Mouse (Mus musculus) forebrain, embryonic 12.5 days (tissue): ENCODE measurements around the gene Cacng6. TPM values are rescaled to one million over a fixed set of nuclear protein-coding genes. Genes with fewer than 3 reads are reported as not detected.
"Not testable (repeated sequence)": the region's sequence is repeated elsewhere in the genome, so short reads cannot be mapped to it uniquely, and the experiment has no call there.

Experiments
- ATAC-seq: fragments of 200-750 bp; cut with Nextera tagmentation; 2 replicates; pipeline ENCODE4 v1.8.0; 2017; ENCODE audit warnings: moderate TSS enrichment; ENCODE audit not compliant: low FRiP score
- H3K27ac ChIP-seq: fragments of 300-500 bp; sonication (generic); 2 replicates; pipeline ENCODE4 v1.5.1; 2016; ENCODE audit warnings: mild to moderate bottlenecking
- H3K27me3 ChIP-seq: fragments of 300-500 bp; sonication (generic); 2 replicates; pipeline ENCODE4 v1.6.1; 2016; ENCODE audit warnings: mild to moderate bottlenecking
- H3K36me3 ChIP-seq: fragments of 300-500 bp; sonication (generic); replicated peaks from 2 replicates; pipeline ENCODE4 v1.6.1; 2016; ENCODE audit warnings: mild to moderate bottlenecking
- H3K4me1 ChIP-seq: fragments of 300-500 bp; sonication (generic); 2 replicates; pipeline ENCODE4 v1.6.1; 2016
- H3K4me2 ChIP-seq: fragments of 300-500 bp; sonication (generic); 2 replicates; pipeline ENCODE4 v1.6.1; 2016; ENCODE audit warnings: mild to moderate bottlenecking, moderate library complexity
- H3K4me3 ChIP-seq: fragments of 300-500 bp; sonication (generic); replicated peaks from 2 replicates; pipeline ENCODE4 v1.5.1; 2016; ENCODE audit warnings: mild to moderate bottlenecking
- H3K9ac ChIP-seq: fragments of 300-500 bp; sonication (generic); 2 replicates; pipeline ENCODE4 v1.6.1; 2016; ENCODE audit warnings: mild to moderate bottlenecking
- H3K9me3 ChIP-seq: fragments of 300-500 bp; sonication (generic); 2 replicates; pipeline ENCODE4 v1.6.1; 2016
- WGBS: fragments of 180-500 bp; shearing (Covaris S2); methylation state at CpG from one replicate; pipeline ENCODE4 v1.1.7; 2016; 5-methylcytosine and 5-hydroxymethylcytosine counted together
- polyA plus RNA-seq: library from polyadenylated mRNA; unstranded; fragments of >200 nt; fragmentation: Nextera tagmentation; extraction: Ambion mirVana; gene quantifications from 2 replicates; pipeline ENCODE4 v1.2.1, GENCODE M21; 2016

The Cacng6 gene
- polyA plus RNA-seq, 1 experiment from 2014 or later = 0.22 TPM

DNA sequence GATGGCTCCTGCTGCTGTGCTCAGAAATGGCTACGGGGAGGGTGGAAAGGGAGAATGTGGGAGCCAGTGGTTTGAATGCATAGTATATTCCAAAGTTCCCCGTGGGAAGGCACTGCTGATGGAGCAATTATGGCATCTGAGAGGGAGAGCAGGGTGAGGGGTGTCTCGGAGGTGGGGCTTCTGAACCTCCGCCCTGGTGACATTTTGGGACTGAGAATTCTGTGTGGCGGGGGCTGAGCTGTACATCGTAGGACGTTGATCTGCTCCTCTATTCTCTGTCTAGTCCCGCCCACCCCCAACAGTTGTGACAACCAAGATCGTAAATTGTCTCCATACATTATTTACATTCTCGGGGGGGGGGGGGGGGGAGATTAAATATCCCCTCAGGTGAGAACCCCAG, 26.6 kb upstream of the Cacng6 start:
- Histone ChIP-seq H3K27ac (no peak overlapping the region; the same call in 1 of the 2 replicates), H3K4me2 (peak overlapping the region; percentile 10; the same call in 1 of the 2 replicates), H3K9ac (no peak overlapping the region), H3K4me3 (no peak overlapping the region), H3K27me3 (no peaks in the 10 kb centered on the region), H3K9me3 (no peaks in the 10 kb centered on the region), H3K36me3 (peaks cover 17% of the 10 kb centered on the region), H3K4me1 (peaks cover 14% of the 10 kb centered on the region)
- WGBS = 57% methylated on average over 9 of the region's 10 CpGs
- ATAC-seq = peak; percentile 42; the same call in 1 of the 2 replicates

DNA sequence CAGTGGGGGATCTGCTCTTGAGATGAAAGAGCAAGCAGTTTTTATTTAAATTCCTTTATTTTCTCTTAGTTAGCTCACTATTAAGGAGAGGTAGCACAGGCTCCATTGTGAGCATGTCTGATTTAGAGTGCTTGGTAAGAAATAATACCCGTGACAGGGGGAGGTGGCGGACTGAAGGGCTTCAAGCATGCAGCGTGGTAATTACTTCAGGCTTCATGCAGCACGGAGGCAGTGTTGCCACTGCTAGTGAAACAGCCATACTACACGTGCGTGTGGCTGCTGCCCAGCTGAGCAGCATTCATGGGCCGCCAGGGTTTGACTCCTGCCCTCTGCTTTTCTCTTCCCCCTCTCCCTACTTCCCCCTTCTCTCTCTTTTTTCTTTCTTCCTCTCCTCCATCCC, 26.2 kb upstream of the Cacng6 start:
- peak; percentile 66 for ATAC-seq
- H3K36me3 ChIP-seq = peaks cover 17% of the 10 kb centered on the region
- no peak overlapping the region; the same call in 1 of the 2 replicates for H3K27ac ChIP-seq
- peak overlapping the region; percentile 10; the same call in 1 of the 2 replicates for H3K4me2 ChIP-seq
- WGBS = 17% methylated on average over 7 of the region's 7 CpGs
- no peak overlapping the region for H3K4me3 ChIP-seq
- no peak overlapping the region; the same call in 1 of the 2 replicates for H3K9ac ChIP-seq
- H3K9me3 ChIP-seq = no peaks in the 10 kb centered on the region
- peaks cover 12% of the 10 kb centered on the region for H3K4me1 ChIP-seq
- no peaks in the 10 kb centered on the region for H3K27me3 ChIP-seq

DNA sequence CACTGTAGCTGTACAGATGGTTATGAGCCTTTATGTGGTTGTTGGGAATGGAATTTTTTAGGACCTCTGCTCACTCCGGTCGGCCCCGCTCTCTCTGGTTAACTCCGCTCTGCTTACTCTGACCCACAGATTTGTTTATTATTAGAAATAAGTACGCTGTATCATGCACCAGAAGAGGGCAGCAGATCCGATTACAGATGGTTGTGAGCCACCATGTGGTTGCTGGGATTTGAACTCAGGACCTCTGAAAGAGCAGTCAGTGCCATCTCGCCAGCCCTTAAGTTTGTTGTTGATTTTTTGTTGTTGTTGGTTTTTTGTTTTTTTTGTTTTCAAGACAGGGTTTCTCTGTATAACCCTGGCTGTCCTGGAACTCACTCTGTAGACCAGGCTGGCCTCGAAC, 25.6 kb upstream of the Cacng6 start:
- WGBS = 94% methylated on average over 8 of the region's 8 CpGs
- H3K27ac ChIP-seq, H3K4me3 ChIP-seq, ATAC-seq, H3K4me2 ChIP-seq, H3K9ac ChIP-seq, H3K9me3 ChIP-seq, H3K27me3 ChIP-seq: not testable (repeated sequence)
- Histone ChIP-seq H3K4me1 (peaks cover 12% of the 10 kb centered on the region), H3K36me3 (peaks cover 17% of the 10 kb centered on the region)

DNA sequence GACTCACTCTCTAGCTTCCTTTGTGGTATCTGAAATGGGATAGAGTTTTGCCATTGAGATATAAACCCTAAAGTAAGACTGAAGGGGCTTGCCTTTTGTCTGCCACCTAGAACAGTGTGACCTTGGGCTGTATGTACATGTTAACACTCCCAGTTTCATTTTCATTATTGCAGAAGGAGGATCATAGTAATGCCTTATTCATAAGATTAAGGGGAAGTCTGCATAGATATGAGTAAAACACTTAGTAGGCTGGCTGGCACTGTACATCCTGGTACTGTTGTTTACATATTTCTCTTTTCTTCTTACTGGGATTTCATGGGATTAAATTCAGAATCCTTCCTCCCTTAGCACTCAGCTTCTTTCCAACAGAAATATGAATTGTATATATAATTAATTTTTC, 24.1 kb upstream of the Cacng6 start:
- no peak for ATAC-seq
- Histone ChIP-seq H3K4me2 (no peak overlapping the region), H3K36me3 (peaks cover 14% of the 10 kb centered on the region; the same call in 1 of the 2 replicates), H3K4me3 (no peak overlapping the region), H3K4me1 (peaks cover 12% of the 10 kb centered on the region), H3K27ac (no peak overlapping the region), H3K27me3 (no peaks in the 10 kb centered on the region), H3K9ac (no peak overlapping the region), H3K9me3 (no peaks in the 10 kb centered on the region)

GRCm38 (mm10) chr7:3409729-3410520, 14.1 kb upstream of the Cacng6 start:
- H3K4me2 ChIP-seq = no peak overlapping the region
- WGBS = 71% methylated on average over 11 of the region's 11 CpGs
- peaks cover 28% of the 10 kb centered on the region for H3K27me3 ChIP-seq
- H3K9me3 ChIP-seq = no peaks in the 10 kb centered on the region
- H3K36me3 ChIP-seq = no peaks in the 10 kb centered on the region
- peaks cover 18% of the 10 kb centered on the region for H3K4me1 ChIP-seq
- H3K9ac ChIP-seq = no peak overlapping the region
- no peak for ATAC-seq
- no peak overlapping the region for H3K4me3 ChIP-seq
- no peak overlapping the region for H3K27ac ChIP-seq

GRCm38 (mm10) chr7:3411160-3411941, 12.6 kb upstream of the Cacng6 start:
- Histone ChIP-seq H3K27ac (peak overlapping the region; percentile 26; the same call in 1 of the 2 replicates), H3K27me3 (peaks cover 38% of the 10 kb centered on the region), H3K4me1 (peaks cover 24% of the 10 kb centered on the region), H3K9ac (peak overlapping the region; percentile 50), H3K36me3 (no peaks in the 10 kb centered on the region), H3K9me3 (no peaks in the 10 kb centered on the region), H3K4me2 (peak overlapping the region; percentile 79), H3K4me3 (peak overlapping the region; percentile 45)
- WGBS = under 1% methylated on average over 33 of the region's 33 CpGs
- ATAC-seq = peak; percentile 94

- peaks cover 45% of the 10 kb centered on the region for H3K27me3 ChIP-seq
- no peak overlapping the region for H3K27ac ChIP-seq
- H3K4me1 ChIP-seq = peaks cover 24% of the 10 kb centered on the region
- under 1% methylated on average over 20 of the region's 20 CpGs for WGBS
- ATAC-seq = no peak
- peak overlapping the region; percentile 79 for H3K4me2 ChIP-seq
- H3K36me3 ChIP-seq = no peaks in the 10 kb centered on the region
- no peaks in the 10 kb centered on the region for H3K9me3 ChIP-seq
- H3K9ac ChIP-seq = peak overlapping the region; percentile 50
- peak overlapping the region; percentile 45 for H3K4me3 ChIP-seq
These were observed 12.0 kb upstream of the Cacng6 start for GRCm38 (mm10) chr7:3412036-3412435.

DNA sequence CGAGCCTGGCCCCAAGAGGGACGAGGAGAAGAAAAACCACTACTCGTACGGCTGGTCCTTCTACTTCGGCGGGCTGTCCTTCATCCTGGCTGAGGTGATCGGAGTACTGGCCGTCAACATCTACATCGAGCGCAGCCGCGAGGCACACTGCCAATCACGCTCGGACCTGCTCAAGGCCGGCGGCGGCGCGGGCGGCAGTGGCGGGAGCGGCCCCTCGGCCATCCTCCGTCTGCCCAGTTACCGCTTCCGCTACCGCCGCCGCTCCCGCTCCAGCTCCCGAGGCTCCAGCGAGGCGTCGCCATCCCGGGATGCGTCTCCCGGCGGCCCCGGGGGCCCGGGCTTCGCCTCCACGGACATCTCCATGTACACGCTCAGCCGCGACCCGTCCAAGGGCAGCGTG, 9.1 kb upstream of the Cacng6 start:
- Histone ChIP-seq H3K27me3 (peaks cover 65% of the 10 kb centered on the region), H3K27ac (0 out of 2 replicates have a peak overlapping the region, but pooled peaks have one; percentile 19)
- ATAC-seq = peak; percentile 12; the same call in 1 of the 2 replicates

DNA sequence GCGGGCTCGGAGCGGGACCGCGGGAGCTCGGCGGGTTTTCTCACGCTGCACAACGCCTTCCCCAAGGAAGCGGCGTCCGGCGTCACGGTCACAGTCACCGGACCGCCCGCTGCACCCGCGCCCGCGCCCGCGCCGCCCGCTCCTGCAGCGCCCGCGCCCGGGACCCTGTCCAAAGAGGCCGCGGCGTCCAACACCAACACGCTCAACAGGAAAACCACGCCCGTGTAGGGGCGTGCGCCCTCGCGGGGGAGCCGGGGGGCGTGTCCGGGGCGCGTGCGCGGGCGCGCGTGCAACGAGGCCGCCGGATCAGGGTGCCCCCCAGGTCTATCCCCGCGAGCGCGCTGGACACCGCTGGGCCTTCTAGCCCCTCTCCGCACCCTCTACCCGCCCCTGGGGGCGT, 8.6 kb upstream of the Cacng6 start:
- ATAC-seq = peak; percentile 7
- Histone ChIP-seq H3K36me3 (no peaks in the 10 kb centered on the region), H3K9me3 (no peaks in the 10 kb centered on the region), H3K4me1 (peaks cover 24% of the 10 kb centered on the region), H3K4me3 (peak overlapping the region; percentile 60), H3K4me2 (peak overlapping the region; percentile 100), H3K9ac (peak overlapping the region; percentile 87), H3K27me3 (peaks cover 66% of the 10 kb centered on the region), H3K27ac (0 out of 2 replicates have a peak overlapping the region, but pooled peaks have one; percentile 19)
- WGBS = 1% methylated on average over 42 of the region's 60 CpGs

More for the DNA sequence above, 9.1 kb upstream of the Cacng6 start:
- Histone ChIP-seq H3K36me3 (no peaks in the 10 kb centered on the region), H3K9me3 (no peaks in the 10 kb centered on the region), H3K4me1 (peaks cover 24% of the 10 kb centered on the region), H3K4me2 (peak overlapping the region; percentile 100), H3K4me3 (peak overlapping the region; percentile 60), H3K9ac (peak overlapping the region; percentile 87)
- WGBS = 1% methylated on average over 38 of the region's 47 CpGs

DNA sequence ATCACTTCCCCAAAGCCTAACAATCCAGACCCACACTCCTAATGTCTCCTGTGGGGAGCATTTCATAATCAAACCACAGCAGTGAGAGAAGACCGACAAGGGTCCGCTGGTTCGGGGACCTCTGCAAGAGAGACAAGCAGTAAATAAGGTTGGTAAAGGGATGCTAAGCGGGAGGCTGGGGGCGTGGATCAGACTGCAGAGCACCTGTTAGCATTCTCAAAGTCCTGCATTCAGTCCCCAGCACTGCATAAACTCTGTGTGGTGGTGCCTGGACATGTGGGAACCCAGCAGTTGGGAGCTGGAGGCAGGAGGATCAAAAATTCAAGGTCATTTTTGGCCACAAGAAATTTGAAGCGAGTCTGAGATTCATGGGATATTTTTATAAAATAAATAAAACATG, 4.1 kb upstream of the Cacng6 start:
- H3K4me2 ChIP-seq = no peak overlapping the region
- peaks cover 85% of the 10 kb centered on the region for H3K27me3 ChIP-seq
- no peak overlapping the region for H3K4me3 ChIP-seq
- WGBS = 38% methylated on average over 6 of the region's 6 CpGs
- peaks cover 14% of the 10 kb centered on the region for H3K4me1 ChIP-seq
- no peaks in the 10 kb centered on the region for H3K9me3 ChIP-seq
- no peak overlapping the region for H3K27ac ChIP-seq
- no peaks in the 10 kb centered on the region for H3K36me3 ChIP-seq
- ATAC-seq = no peak
- no peak overlapping the region for H3K9ac ChIP-seq

DNA sequence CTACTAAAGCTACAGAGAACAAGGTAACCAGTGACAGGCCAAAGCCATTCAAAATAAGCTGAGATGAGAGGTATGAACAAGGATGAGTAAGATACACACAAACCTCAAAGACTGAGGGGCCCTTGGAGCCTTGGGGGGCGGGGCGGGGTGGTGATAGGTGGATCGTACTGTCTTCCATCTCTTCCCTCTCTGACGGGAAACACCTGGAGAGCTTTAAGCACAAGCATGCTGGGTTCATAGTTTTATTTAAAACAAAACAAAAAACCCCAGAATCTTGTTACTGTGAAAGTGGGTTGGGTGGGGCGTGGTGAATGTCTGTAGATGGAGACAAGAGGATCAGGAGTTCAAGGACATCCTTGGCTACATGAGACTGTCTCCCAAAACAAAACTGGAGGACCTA, 3.5 kb upstream of the Cacng6 start:
- ATAC-seq = no peak
- Histone ChIP-seq H3K4me2 (no peak overlapping the region), H3K36me3 (no peaks in the 10 kb centered on the region), H3K9me3 (no peaks in the 10 kb centered on the region), H3K27me3 (peaks cover 88% of the 10 kb centered on the region), H3K27ac (no peak overlapping the region), H3K4me3 (no peak overlapping the region), H3K4me1 (peaks cover 11% of the 10 kb centered on the region), H3K9ac (no peak overlapping the region)
- 54% methylated on average over 5 of the region's 5 CpGs for WGBS

DNA sequence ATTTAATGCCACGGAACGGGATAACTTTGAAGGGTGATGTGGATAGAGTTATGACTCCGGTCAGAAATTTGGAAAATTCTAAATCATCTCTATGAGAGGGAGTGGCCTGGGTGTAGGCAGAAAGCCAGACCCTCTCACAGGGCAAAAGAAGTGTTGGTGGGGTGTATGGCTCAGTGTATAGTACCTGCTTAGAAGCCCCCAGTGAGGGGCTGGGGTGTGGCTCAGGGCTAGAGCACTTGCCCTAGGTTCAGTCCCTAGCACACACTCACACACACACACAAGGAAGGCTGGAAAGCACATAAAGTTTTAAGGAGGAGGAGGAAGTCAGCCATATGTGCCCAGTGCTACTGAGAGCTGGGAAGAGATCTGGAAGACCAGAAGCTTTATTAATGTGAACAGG, 2.7 kb upstream of the Cacng6 start:
- H3K27me3 ChIP-seq = peaks cover 84% of the 10 kb centered on the region
- no peak for ATAC-seq

More for the DNA sequence above, 2.7 kb upstream of the Cacng6 start:
- Histone ChIP-seq H3K4me3 (no peak overlapping the region), H3K9me3 (no peaks in the 10 kb centered on the region), H3K27ac (no peak overlapping the region), H3K9ac (no peak overlapping the region), H3K4me2 (no peak overlapping the region), H3K36me3 (no peaks in the 10 kb centered on the region), H3K4me1 (peaks cover 8% of the 10 kb centered on the region)
- 85% methylated on average over 3 of the region's 3 CpGs for WGBS
